22 mouse cellular contexts compared by ENCODE assay signal in genomic region chr2:33442701-33443100, GRCm38 (mm10).
"Had no signal": no experiment of that assay in that cellular context is flagged by ENCODE, and none has a peak within 500 bp of the region (broad histone marks: within the 10 kb centered on the region; RNA-seq: fewer than 3 reads in every experiment).

No protein-coding gene starts in this region.

- H3K27ac ChIP-seq: heart, adult 2 months; hindbrain, embryonic 13.5 days; hindbrain, embryonic 15.5 days; hindbrain, postnatal 0 days; kidney, embryonic 15.5 days; kidney, postnatal 0 days; limb, embryonic 13.5 days; limb, embryonic 15.5 days; liver, embryonic 12.5 days had no signal

- H3K27me3 ChIP-seq: heart, embryonic 12.5 days; hindbrain, embryonic 15.5 days; kidney, embryonic 15.5 days; limb, embryonic 13.5 days had no signal

- H3K36me3 ChIP-seq: hindbrain, embryonic 13.5 days; hindbrain, embryonic 15.5 days; kidney, embryonic 15.5 days; limb, embryonic 13.5 days; limb, embryonic 15.5 days; liver, embryonic 12.5 days had no signal

- ATAC-seq: hindbrain, postnatal 0 days; intestine, embryonic 16.5 days; liver, embryonic 12.5 days had no signal

- H3K9ac ChIP-seq: heart, embryonic 12.5 days; hindbrain, embryonic 13.5 days; hindbrain, embryonic 15.5 days; kidney, embryonic 15.5 days; limb, embryonic 13.5 days; limb, embryonic 15.5 days; liver, embryonic 12.5 days had no signal

- H3K4me2 ChIP-seq: heart, embryonic 12.5 days; hindbrain, embryonic 13.5 days; hindbrain, embryonic 15.5 days; kidney, embryonic 15.5 days; limb, embryonic 13.5 days; limb, embryonic 15.5 days; liver, embryonic 12.5 days had no signal

- H3K4me1 ChIP-seq: liver, embryonic 12.5 days had no signal

- H3K4me3 ChIP-seq: heart, adult 2 months; heart, embryonic 12.5 days; hindbrain, embryonic 13.5 days; hindbrain, embryonic 15.5 days; kidney, embryonic 15.5 days; left cerebral cortex, adult 2 months; limb, embryonic 13.5 days; limb, embryonic 15.5 days; liver, embryonic 12.5 days had no signal

- H3K9me3 ChIP-seq: heart, embryonic 12.5 days; hindbrain, embryonic 13.5 days; hindbrain, embryonic 15.5 days; kidney, embryonic 15.5 days; limb, embryonic 13.5 days; limb, embryonic 15.5 days; liver, embryonic 12.5 days had no signal

- DNase-seq: gastrocnemius, postnatal 14 days; gastrocnemius, postnatal 36 days; heart, adult 11 months; heart, adult 2 months; heart, postnatal 36 days; kidney, adult 11 months; kidney, adult 2 months; kidney, adult 9 months; kidney, postnatal 14 days; kidney, postnatal 36 days; left cerebral cortex, postnatal 4 days had no signal
